Mouse (Mus musculus) limb, embryonic 14.5 days (tissue): Measurements from ENCODE around the gene Prdm16. TPM values are rescaled to one million over a fixed set of nuclear protein-coding genes. Genes with fewer than 3 reads are reported as not detected.

ENCODE experiments used
- ATAC-seq: fragments of 200-750 bp; cut with Nextera tagmentation; 2 replicates; pipeline ENCODE4 v1.8.0; 2017; ENCODE audit warnings: low read depth, moderate number of reproducible peaks, moderate TSS enrichment; ENCODE audit not compliant: low FRiP score
- DNase-seq: peaks from one replicate; pipeline ENCODE4 v3.0.0-alpha.2; 2015; ENCODE audit warnings: low spot score
- H3K27ac ChIP-seq: fragments of 300-500 bp; sonication (generic); replicated peaks from 2 replicates; pipeline ENCODE4 v1.5.1; 2014; ENCODE audit warnings: low read depth, mild to moderate bottlenecking, low read length, moderate library complexity, mixed read lengths
- H3K27me3 ChIP-seq: fragments of 300-500 bp; sonication (generic); 2 replicates; pipeline ENCODE4 v1.6.1; 2014; ENCODE audit warnings: low read length, mixed read lengths; ENCODE audit not compliant: control insufficient read depth, insufficient read depth
- H3K36me3 ChIP-seq: fragments of 300-500 bp; sonication (generic); 2 replicates; pipeline ENCODE4 v1.6.1; 2014; ENCODE audit warnings: mild to moderate bottlenecking, low read length, moderate library complexity, mixed read lengths; ENCODE audit not compliant: control insufficient read depth, insufficient read depth
- H3K4me1 ChIP-seq: fragments of 300-500 bp; sonication (generic); 2 replicates; pipeline ENCODE4 v1.6.1; 2014; ENCODE audit warnings: antibody characterized with exemption, low read length, mixed read lengths; ENCODE audit not compliant: control insufficient read depth, insufficient read depth
- H3K4me2 ChIP-seq: fragments of 300-500 bp; sonication (generic); replicated peaks from 2 replicates; pipeline ENCODE4 v1.6.1; 2014; ENCODE audit warnings: low read depth, mild to moderate bottlenecking, low read length, moderate library complexity; ENCODE audit not compliant: severe bottlenecking
- H3K4me3 ChIP-seq: fragments of 300-500 bp; sonication (generic); replicated peaks from 2 replicates; pipeline ENCODE4 v1.5.1; 2014; ENCODE audit warnings: low read length
- H3K9ac ChIP-seq: fragments of 300-500 bp; sonication (generic); 2 replicates; pipeline ENCODE4 v1.6.1; 2014; ENCODE audit warnings: mild to moderate bottlenecking, low read depth, low read length, moderate library complexity; ENCODE audit not compliant: severe bottlenecking
- H3K9me3 ChIP-seq: fragments of 300-500 bp; sonication (generic); 2 replicates; pipeline ENCODE4 v1.6.1; 2016; ENCODE audit warnings: low read length; ENCODE audit not compliant: control insufficient read depth
- POLR2A ChIP-seq: fragments of 200-500 bp; IDR thresholded peaks from 2 replicates; pipeline ENCODE4 v1.8.0; 2012; ENCODE audit warnings: inconsistent platforms, mild to moderate bottlenecking, moderate library complexity, borderline replicate concordance; ENCODE audit not compliant: insufficient read depth, insufficient read length; ENCODE audit errors: extremely low read depth
- WGBS: fragments of 180-500 bp; shearing (Covaris S2); extraction: QIAGEN DNeasy Blood & Tissue Kit; methylation state at CpG from one replicate; pipeline ENCODE4 v1.1.7; 2014; 5-methylcytosine and 5-hydroxymethylcytosine counted together
- polyA plus RNA-seq, 2 experiments: library from polyadenylated mRNA; depleted of rRNA in 1 of 2; stranded (reverse) in 1 of 2; unstranded in 1 of 2; fragments of >200 nt; fragmentation: Nextera tagmentation in 1 of 2; extraction: Ambion mirVana in 1 of 2; gene quantifications; 2 replicates each; pipeline versions ENCODE4 v1.2.1 to v1.2.3; 2012 to 2014

The Prdm16 gene
- polyA plus RNA-seq, 2 experiments: 11.7 to 25.6 TPM

GRCm38 (mm10) chr4:154333300-154333699 lies 303.4 kb downstream of the Prdm16 start:
- Histone ChIP-seq H3K27me3 (no peaks in the 10 kb centered on the region), H3K36me3 (peaks cover 27% of the 10 kb centered on the region), H3K4me1 (peaks cover 16% of the 10 kb centered on the region), H3K4me3 (no peak overlapping the region), H3K4me2 (no peak overlapping the region), H3K9me3 (no peaks in the 10 kb centered on the region), H3K27ac (no peak overlapping the region), H3K9ac (peak overlapping the region; percentile 16; the same call in 1 of the 2 replicates)
- WGBS: 61% methylated on average over 8 of the region's 8 CpGs
- ATAC-seq (no peak), DNase-seq (no peak)
- TF ChIP-seq POLR2A: no peak

GRCm38 (mm10) chr4:154331271-154331670 lies 305.4 kb downstream of the Prdm16 start:
- Histone ChIP-seq H3K4me2 (no peak overlapping the region), H3K27ac (no peak overlapping the region), H3K9me3 (no peaks in the 10 kb centered on the region), H3K36me3 (peaks cover 40% of the 10 kb centered on the region), H3K9ac (no peak overlapping the region), H3K4me1 (peaks cover 12% of the 10 kb centered on the region), H3K27me3 (no peaks in the 10 kb centered on the region), H3K4me3 (no peak overlapping the region)
- DNase-seq (no peak), ATAC-seq (no peak)
- no peak for TF ChIP-seq POLR2A
- WGBS: 29% methylated on average over 12 of the region's 12 CpGs

GRCm38 (mm10) chr4:154330001-154330400 lies 306.7 kb downstream of the Prdm16 start:
- ATAC-seq: no peak
- Histone ChIP-seq H3K9ac (no peak overlapping the region), H3K4me3 (no peak overlapping the region), H3K36me3 (peaks cover 46% of the 10 kb centered on the region), H3K4me2 (no peak overlapping the region), H3K27ac (no peak overlapping the region), H3K9me3 (no peaks in the 10 kb centered on the region), H3K4me1 (peaks cover 12% of the 10 kb centered on the region), H3K27me3 (no peaks in the 10 kb centered on the region)
- TF ChIP-seq POLR2A: no peak
- 77% methylated on average over 7 of the region's 7 CpGs for WGBS
- DNase-seq: no peak

GRCm38 (mm10) chr4:154328836-154329235 lies 307.8 kb downstream of the Prdm16 start:
- Histone ChIP-seq H3K36me3 (peaks cover 43% of the 10 kb centered on the region), H3K27ac (no peak overlapping the region), H3K4me3 (no peak overlapping the region)

GRCm38 (mm10) chr4:154328431-154328830 lies 308.2 kb downstream of the Prdm16 start:
- 11% methylated on average over 9 of the region's 20 CpGs for WGBS
- no peak overlapping the region for H3K4me2 ChIP-seq
- peaks cover 47% of the 10 kb centered on the region for H3K36me3 ChIP-seq
- ATAC-seq: no peak
- no peak overlapping the region for H3K9ac ChIP-seq
- peaks cover 12% of the 10 kb centered on the region for H3K4me1 ChIP-seq
- TF ChIP-seq POLR2A: no peak
- H3K9me3 ChIP-seq: no peaks in the 10 kb centered on the region
- DNase-seq: no peak
- H3K27me3 ChIP-seq: no peaks in the 10 kb centered on the region
- H3K4me3 ChIP-seq: no peak overlapping the region
- no peak overlapping the region for H3K27ac ChIP-seq

More at GRCm38 (mm10) chr4:154328836-154329235, 307.8 kb downstream of the Prdm16 start:
- DNase-seq (peak; percentile 83), ATAC-seq (peak; percentile 45; the same call in 1 of the 2 replicates)
- TF ChIP-seq POLR2A: no peak
- no peaks in the 10 kb centered on the region for H3K27me3 ChIP-seq
- H3K4me1 ChIP-seq: peaks cover 12% of the 10 kb centered on the region
- no peak overlapping the region for H3K4me2 ChIP-seq
- 10% methylated on average over 6 of the region's 6 CpGs for WGBS
- H3K9ac ChIP-seq: no peak overlapping the region
- no peaks in the 10 kb centered on the region for H3K9me3 ChIP-seq

GRCm38 (mm10) chr4:154325410-154325809 lies 311.3 kb downstream of the Prdm16 start:
- no peak for TF ChIP-seq POLR2A
- Histone ChIP-seq H3K36me3 (peaks cover 57% of the 10 kb centered on the region), H3K27me3 (no peaks in the 10 kb centered on the region), H3K9me3 (no peaks in the 10 kb centered on the region), H3K4me1 (0 out of 2 replicates have a peak, but pooled peaks cover 4% of the 10 kb centered on the region), H3K4me3 (no peak overlapping the region), H3K27ac (no peak overlapping the region), H3K4me2 (no peak overlapping the region), H3K9ac (no peak overlapping the region)
- 65% methylated on average over 4 of the region's 4 CpGs for WGBS
- ATAC-seq: no peak
- no peak for DNase-seq
